In the genomic region with DNA sequence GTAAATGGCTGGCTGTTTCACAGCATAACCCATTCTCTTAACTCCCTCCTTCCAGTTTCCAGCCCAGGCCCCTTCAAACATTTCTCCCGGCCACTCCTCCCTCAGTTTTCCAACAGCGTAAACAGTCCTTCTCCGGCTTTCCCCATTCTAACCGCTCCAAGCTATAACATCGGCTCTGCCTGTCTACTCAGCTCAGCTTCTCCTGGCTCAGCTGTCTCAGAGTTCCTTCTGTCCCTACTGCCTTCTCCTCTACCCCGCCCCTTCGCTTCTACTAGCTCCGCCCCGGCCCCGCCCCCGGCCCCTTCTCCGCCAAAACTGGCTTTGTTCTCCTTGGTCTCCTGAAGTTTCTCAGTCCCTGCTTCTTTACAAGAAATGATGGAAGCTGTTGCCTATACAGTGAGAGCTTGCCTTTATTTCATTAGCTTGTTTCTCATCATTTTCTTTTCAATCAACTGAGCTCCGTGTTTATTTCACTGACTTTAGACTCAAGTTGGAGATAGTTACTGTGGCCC, we compare ENCODE assay signal across 8 mouse cellular contexts. TPM values are rescaled to one million over a fixed set of nuclear protein-coding genes. Genes with fewer than 3 reads are reported as not detected.
DNase-seq lines count a peak whose midpoint lies in the region; ATAC-seq lines count a peak whose summit lies in the region.

Zfp61 (minus strand) TSS at position 462 of the 512 bp plus-strand sequence.

- peak within 1 kb of the TSS; percentile 75 for H3K4me3 ChIP-seq in embryonic facial prominence, embryonic 15.5 days (replicated peaks)
- peak within 1 kb of the TSS; percentile 76 for H3K4me3 ChIP-seq in stomach, embryonic 14.5 days (ENCODE audit: low read depth, low read length)

- peak within 1 kb of the TSS; percentile 95 for H3K27ac ChIP-seq in embryonic facial prominence, embryonic 15.5 days (replicated peaks)
- H3K27ac ChIP-seq in stomach, embryonic 14.5 days (ENCODE audit: low read length), result peak within 1 kb of the TSS; percentile 76

- H3K9ac ChIP-seq in embryonic facial prominence, embryonic 15.5 days, result no peak within 1 kb of the TSS
- 0 out of 2 replicates have a peak within 1 kb of the TSS, but pooled peaks have one; percentile 36 for H3K9ac ChIP-seq in stomach, embryonic 14.5 days (replicated peaks; ENCODE audit: low read depth, low read length)

- no peaks in the 10 kb centered on the region for H3K27me3 ChIP-seq in embryonic facial prominence, embryonic 15.5 days
- no peaks in the 10 kb centered on the region for H3K27me3 ChIP-seq in stomach, embryonic 14.5 days (ENCODE audit: control insufficient read depth, insufficient read depth, low read length)

- H3K36me3 ChIP-seq in embryonic facial prominence, embryonic 15.5 days, result peaks cover 37% of the 10 kb centered on the region
- H3K36me3 ChIP-seq in stomach, embryonic 14.5 days (ENCODE audit: control insufficient read depth, insufficient read depth, low read length), result peaks cover 13% of the 10 kb centered on the region

- H3K4me1 ChIP-seq in embryonic facial prominence, embryonic 15.5 days, result peaks cover 17% of the 10 kb centered on the region
- H3K4me1 ChIP-seq in stomach, embryonic 14.5 days (ENCODE audit: control insufficient read depth, insufficient read depth, low read length), result peaks cover 9% of the 10 kb centered on the region

- DNase-seq in cerebellum, adult 9-11 months, result peak; percentile 40
- no peak for DNase-seq in cerebellum, adult 8-10 months
- DNase-seq in adipocyte (ENCODE audit: low spot score), result peak; percentile 33
- DNase-seq in heart, postnatal 4 days, result peak; percentile 24
- no peak for DNase-seq in layer of hippocampus, postnatal 10 days (ENCODE audit: low spot score in 2 of 2)
- peak; percentile 51 for DNase-seq in lung, postnatal 14 days

- peak; percentile 72 for ATAC-seq in embryonic facial prominence, embryonic 15.5 days (ENCODE audit: insufficient number of reproducible peaks, low FRiP score, low TSS enrichment, low read depth)
- ATAC-seq in stomach, embryonic 14.5 days (ENCODE audit: insufficient number of reproducible peaks, insufficient read depth, low FRiP score, low read depth), result peak; percentile 75

- peak within 1 kb of the TSS; percentile 81 for H3K4me2 ChIP-seq in embryonic facial prominence, embryonic 15.5 days (replicated peaks)
- H3K4me2 ChIP-seq in stomach, embryonic 14.5 days (replicated peaks; ENCODE audit: low read depth, low read length), result peak within 1 kb of the TSS; percentile 74

- WGBS in embryonic facial prominence, embryonic 15.5 days, result under 1% methylated on average over 13 of the region's 13 CpGs
- 3% methylated on average over 13 of the region's 13 CpGs for WGBS in stomach, embryonic 14.5 days

- no peaks in the 10 kb centered on the region for H3K9me3 ChIP-seq in embryonic facial prominence, embryonic 15.5 days (replicated peaks)
- H3K9me3 ChIP-seq in stomach, embryonic 14.5 days (ENCODE audit: control insufficient read depth, low read depth, low read length), result no peaks in the 10 kb centered on the region

RNA-seq across cellular contexts. Expression of gene Zfp61, which starts in this region (rescaled TPM):
- polyA plus RNA-seq in embryonic facial prominence, embryonic 15.5 days (2015; fragmentation: Nextera tagmentation; extraction: Ambion mirVana), result 41.6 and 45.6 TPM in 2 replicates
- 1 to 10 TPM; 4.2 to 6.6 TPM for total RNA-seq in heart, postnatal 4 days (2021)
- 10 to 100 TPM; 25.1 to 26.7 TPM for total RNA-seq in layer of hippocampus, postnatal 10 days (2021)
- polyA plus RNA-seq in stomach, embryonic 14.5 days (2014; fragmentation: Nextera tagmentation; extraction: Ambion mirVana), result 35.3 and 42.7 TPM in 2 replicates

Comparison
In these comparisons a context has a peak if more than half of its experiments do, and no peak if none do; other contexts are left out.
1. DNase-seq: peak in cerebellum, adult 9-11 months (single experiment), adipocyte (single experiment), heart, postnatal 4 days (single experiment) and lung, postnatal 14 days (single experiment); none in cerebellum, adult 8-10 months (single experiment) and layer of hippocampus, postnatal 10 days (0 of 2).